Mouse (Mus musculus): ENCODE data around the gene Prune2.

- no peak for TF ChIP-seq CTCF (IDR thresholded peaks at IDR 0.05)
- TF ChIP-seq POLR2A (IDR thresholded peaks at IDR 0.05; ENCODE audit: insufficient read depth, low read depth, low read length), result no peak
Measured at GRCm38 (mm10) chr19:17125380-17125779, 169.5 kb downstream of the Prune2 start.
